Mouse (Mus musculus) CH12.LX (cell line): ENCODE measurements around the gene Dcakd.

ENCODE experiments used
- CHD2 ChIP-seq: IDR thresholded peaks from 2 replicates; pipeline ENCODE4 v1.6.1; 2011; ENCODE audit warnings: low read length, improper control_type of control experiment
- CTCF ChIP-seq, 2 experiments: IDR thresholded peaks in 1 of 2; conservative IDR thresholded peaks in 1 of 2; 2 replicates each; pipeline ENCODE4 v1.5.1; 2011 to 2012; ENCODE audit warnings: low read depth in 2 of 2, low read length in 2 of 2, improper control_type of control experiment in 1 of 2, inconsistent platforms in 1 of 2, mild to moderate bottlenecking in 1 of 2, moderate library complexity in 1 of 2
- MAZ ChIP-seq: IDR thresholded peaks from 2 replicates; pipeline ENCODE4 v1.6.1; 2012; ENCODE audit warnings: low read depth, mild to moderate bottlenecking, inconsistent platforms, low read length, improper control_type of control experiment, moderate library complexity
- UBTF ChIP-seq: IDR thresholded peaks from 2 replicates; pipeline ENCODE4 v1.6.1; 2012; ENCODE audit warnings: low read depth, mild to moderate bottlenecking, inconsistent platforms, low read length, improper control_type of control experiment, moderate library complexity

- no peak for TF ChIP-seq MAZ
- no peak for TF ChIP-seq CHD2
- TF ChIP-seq CTCF (conservative IDR thresholded peaks at IDR 0.05 in 1 of 2, IDR thresholded peaks at IDR 0.05 in 1 of 2; ENCODE audit: low read depth in 2 of 2, low read length in 2 of 2), result no peak
- TF ChIP-seq UBTF, result no peak
Measured at GRCm38 (mm10) chr11:103046286-103046685, 18.2 kb upstream of the Dcakd start.
